Mouse (Mus musculus) erythroblast, embryonic 14.5 days (primary cell): Measurements from ENCODE around the gene Lipc.

Experiments
- GATA1 ChIP-seq: IDR thresholded peaks from 2 replicates; pipeline ENCODE4 v1.6.1; 2012; ENCODE audit warnings: low read length, inconsistent platforms, mixed read lengths
- TAL1 ChIP-seq: IDR thresholded peaks from 3 replicates; pipeline ENCODE4 v1.6.1; 2012; ENCODE audit warnings: low read length, inconsistent platforms, mixed read lengths

DNA sequence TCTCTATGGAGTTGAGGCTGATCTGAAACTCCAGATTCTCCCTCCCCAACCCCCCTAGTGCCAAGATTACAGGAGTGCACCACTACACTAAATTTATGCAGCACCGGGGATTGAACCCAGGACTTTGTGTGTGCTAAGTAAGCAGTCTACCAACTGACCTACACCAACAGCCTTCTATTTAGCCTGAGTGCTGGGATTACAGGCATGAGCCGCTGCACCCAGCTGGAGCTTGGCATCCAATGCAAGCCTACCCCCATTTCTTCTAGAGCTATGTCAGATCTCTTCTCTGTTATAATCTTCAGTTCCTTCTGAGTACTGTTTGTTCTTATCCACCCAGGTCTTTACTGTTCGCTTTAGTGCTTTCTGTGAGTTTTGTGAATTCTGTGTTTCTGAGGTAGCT, 117.8 kb downstream of the Lipc start:
- TF ChIP-seq GATA1 (no peak), TAL1 (no peak)
